Mouse (Mus musculus) limb, embryonic 10.5 days (tissue): ENCODE data around the gene Gm11555. TPM values are rescaled to one million over a fixed set of nuclear protein-coding genes. Genes with fewer than 3 reads are reported as not detected.
"Not testable (repeated sequence)": the region's sequence is repeated elsewhere in the genome, so short reads cannot be mapped to it uniquely, and the experiment has no call there.

ENCODE experiments used
- DNase-seq: peaks from one replicate; pipeline ENCODE4 v3.0.0-alpha.2; 2017; ENCODE audit warnings: low spot score
- H3K27ac ChIP-seq: fragments of 300-500 bp; sonication (generic); 2 replicates; pipeline ENCODE4 v1.5.1; 2016; ENCODE audit warnings: mild to moderate bottlenecking
- H3K27me3 ChIP-seq: fragments of 300-500 bp; sonication (generic); 2 replicates; pipeline ENCODE4 v1.6.1; 2016; ENCODE audit warnings: low read depth, mild to moderate bottlenecking; ENCODE audit not compliant: poor library complexity, severe bottlenecking
- H3K36me3 ChIP-seq: fragments of 300-500 bp; sonication (generic); 2 replicates; pipeline ENCODE4 v1.6.1; 2016; ENCODE audit warnings: mild to moderate bottlenecking, moderate library complexity
- H3K4me1 ChIP-seq: fragments of 300-500 bp; sonication (generic); 2 replicates; pipeline ENCODE4 v1.6.1; 2016
- H3K4me3 ChIP-seq: fragments of 300-500 bp; sonication (generic); 2 replicates; pipeline ENCODE4 v1.5.1; 2016; ENCODE audit warnings: mild to moderate bottlenecking, moderate library complexity
- H3K9me3 ChIP-seq: fragments of 300-500 bp; sonication (generic); replicated peaks from 2 replicates; pipeline ENCODE4 v1.6.1; 2016; ENCODE audit warnings: mild to moderate bottlenecking
- WGBS: fragments of 180-500 bp; shearing (Covaris S2); methylation state at CpG from one replicate; pipeline ENCODE4 v1.1.7; 2016; 5-methylcytosine and 5-hydroxymethylcytosine counted together
- polyA plus RNA-seq: library from polyadenylated mRNA; unstranded; fragments of >200 nt; fragmentation: Nextera tagmentation; extraction: Ambion mirVana; gene quantifications from 2 replicates; pipeline ENCODE4 v1.2.1, GENCODE M21; 2016

Gene Gm11555
- not detected in 2 replicates for polyA plus RNA-seq

- WGBS: 83% methylated on average over 2 of the region's 2 CpGs
- Histone ChIP-seq H3K4me1 (no peaks in the 10 kb centered on the region), H3K27me3 (no peaks in the 10 kb centered on the region), H3K36me3 (no peaks in the 10 kb centered on the region), H3K4me3 (no peak within 1 kb of the TSS), H3K9me3 (no peaks in the 10 kb centered on the region), H3K27ac (no peak within 1 kb of the TSS)
- DNase-seq: no peak
These were observed at the start of gene Gm11555 for GRCm38 (mm10) chr11:99650136-99650535. Gm11555 (minus strand) TSS chr11:99650236.

DNA sequence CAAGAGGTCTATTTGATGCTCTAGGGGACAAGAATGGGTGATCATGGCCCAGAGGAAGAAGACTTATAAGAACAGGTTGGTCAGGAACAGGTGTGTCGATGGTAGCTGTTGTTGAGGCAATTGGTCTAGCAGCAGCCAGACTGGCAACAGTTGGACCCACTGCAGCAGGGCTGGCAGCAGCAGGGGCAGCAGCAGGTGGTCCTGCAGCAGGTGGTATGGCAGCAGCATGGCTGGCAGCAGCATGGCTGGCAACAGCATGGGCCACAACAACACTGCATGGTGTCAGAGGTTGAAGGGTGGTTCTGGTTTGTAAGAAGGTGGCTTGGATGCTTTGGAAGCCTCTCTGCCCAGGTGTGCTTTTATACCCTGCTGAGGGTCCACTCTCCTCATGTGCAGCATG lies 40.4 kb upstream of the Gm11555 start, which contains the start of gene Gm14190:
TSS of gene Gm14190 (minus strand) at position 278 of the 400 bp plus-strand sequence.
- Histone ChIP-seq H3K27ac (no peak within 1 kb of the TSS), H3K4me1 (no peaks in the 10 kb centered on the region), H3K27me3 (no peaks in the 10 kb centered on the region), H3K9me3 (no peaks in the 10 kb centered on the region), H3K36me3 (no peaks in the 10 kb centered on the region), H3K4me3 (no peak within 1 kb of the TSS)
- 80% methylated on average over 1 of the region's 1 CpGs for WGBS
- DNase-seq: no peak

DNA sequence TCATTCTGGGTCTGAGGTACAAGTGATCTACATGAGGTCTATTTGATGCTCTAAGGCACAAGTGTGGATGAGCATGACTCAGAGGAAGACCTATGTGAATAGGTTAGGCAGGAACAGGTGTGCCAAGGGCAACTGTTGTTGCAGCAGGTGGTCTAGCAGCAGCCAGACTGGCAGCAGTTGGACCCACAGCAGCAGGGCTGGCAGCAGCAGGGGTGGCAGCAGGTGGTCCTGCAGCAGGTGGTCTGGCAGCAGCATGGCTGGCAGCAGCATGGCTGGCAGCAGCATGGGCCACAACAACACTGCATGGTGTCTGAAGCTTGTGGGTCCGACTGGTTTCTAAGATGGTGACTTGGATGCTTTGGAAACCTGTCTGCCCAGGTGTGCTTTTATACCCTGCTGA lies 35.2 kb upstream of the Gm11555 start:
- not testable (repeated sequence) for H3K4me1 ChIP-seq, H3K4me3 ChIP-seq, DNase-seq, H3K9me3 ChIP-seq, H3K36me3 ChIP-seq, H3K27ac ChIP-seq, H3K27me3 ChIP-seq
- WGBS: 69% methylated on average over 1 of the region's 1 CpGs

DNA sequence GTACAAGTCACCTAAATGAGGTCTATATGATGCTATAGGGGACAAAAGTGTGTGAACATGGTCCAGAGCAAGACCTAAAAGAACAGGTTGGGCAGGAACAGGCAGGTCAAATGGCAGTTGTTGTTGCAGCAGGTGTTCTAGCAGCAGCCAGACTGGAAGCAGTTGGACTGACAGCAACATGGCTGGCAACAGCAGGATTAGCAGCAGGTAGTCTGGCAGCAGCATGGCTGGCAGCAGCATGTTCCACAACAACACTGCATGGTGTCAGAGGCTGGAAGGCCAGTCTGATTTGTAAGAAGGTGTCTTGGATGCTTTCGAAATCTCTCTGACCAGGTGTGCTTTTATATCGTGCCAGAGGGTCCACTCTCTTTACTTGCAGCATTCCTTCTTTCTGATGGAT lies 33.4 kb upstream of the Gm11555 start:
- Histone ChIP-seq H3K36me3 (no peaks in the 10 kb centered on the region), H3K9me3 (no peaks in the 10 kb centered on the region), H3K4me3 (no peak overlapping the region), H3K4me1 (no peaks in the 10 kb centered on the region), H3K27me3 (no peaks in the 10 kb centered on the region), H3K27ac (no peak overlapping the region)
- DNase-seq: no peak
- WGBS: 88% methylated on average over 2 of the region's 2 CpGs

- Histone ChIP-seq H3K4me3 (no peak within 1 kb of the TSS), H3K27ac (no peak within 1 kb of the TSS), H3K27me3 (no peaks in the 10 kb centered on the region), H3K4me1 (no peaks in the 10 kb centered on the region), H3K9me3 (no peaks in the 10 kb centered on the region), H3K36me3 (no peaks in the 10 kb centered on the region)
- no peak for DNase-seq
These were observed 15.8 kb upstream of the Gm11555 start, which contains the start of gene Krtap4-6 for GRCm38 (mm10) chr11:99665860-99666259. Krtap4-6 (minus strand) TSS chr11:99665960.

GRCm38 (mm10) chr11:99662802-99663201 lies 12.8 kb upstream of the Gm11555 start:
- no peaks in the 10 kb centered on the region for H3K9me3 ChIP-seq
- H3K27ac ChIP-seq: no peak overlapping the region
- H3K4me3 ChIP-seq: no peak overlapping the region
- no peak for DNase-seq
- H3K27me3 ChIP-seq: no peaks in the 10 kb centered on the region
- H3K4me1 ChIP-seq: no peaks in the 10 kb centered on the region
- no peaks in the 10 kb centered on the region for H3K36me3 ChIP-seq
- 87% methylated on average over 10 of the region's 10 CpGs for WGBS

DNA sequence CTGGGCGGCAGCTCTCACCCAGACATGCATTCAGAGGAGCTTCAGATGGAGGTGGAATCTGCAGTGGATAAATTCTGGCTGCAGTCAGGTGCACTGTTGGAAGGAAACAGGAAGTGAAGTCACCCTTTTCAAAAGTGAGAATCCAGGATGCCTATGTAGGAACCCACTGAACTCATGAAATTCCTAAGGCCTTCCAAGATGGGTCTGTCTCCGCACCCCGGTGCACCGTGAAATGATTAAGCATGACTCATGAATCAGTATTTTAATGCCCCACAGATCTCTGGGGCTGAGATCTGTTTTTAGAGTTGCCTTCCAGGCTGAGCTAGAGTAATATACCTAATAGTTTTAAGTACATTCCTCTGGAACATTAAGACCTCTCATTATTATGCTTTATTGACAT lies 9.2 kb upstream of the Gm11555 start:
- Histone ChIP-seq H3K27ac (no peak overlapping the region), H3K36me3 (no peaks in the 10 kb centered on the region), H3K4me1 (no peaks in the 10 kb centered on the region), H3K9me3 (no peaks in the 10 kb centered on the region), H3K27me3 (no peaks in the 10 kb centered on the region), H3K4me3 (no peak overlapping the region)
- 91% methylated on average over 4 of the region's 4 CpGs for whole genome bisulfite sequencing
- no peak for DNase-seq

DNA sequence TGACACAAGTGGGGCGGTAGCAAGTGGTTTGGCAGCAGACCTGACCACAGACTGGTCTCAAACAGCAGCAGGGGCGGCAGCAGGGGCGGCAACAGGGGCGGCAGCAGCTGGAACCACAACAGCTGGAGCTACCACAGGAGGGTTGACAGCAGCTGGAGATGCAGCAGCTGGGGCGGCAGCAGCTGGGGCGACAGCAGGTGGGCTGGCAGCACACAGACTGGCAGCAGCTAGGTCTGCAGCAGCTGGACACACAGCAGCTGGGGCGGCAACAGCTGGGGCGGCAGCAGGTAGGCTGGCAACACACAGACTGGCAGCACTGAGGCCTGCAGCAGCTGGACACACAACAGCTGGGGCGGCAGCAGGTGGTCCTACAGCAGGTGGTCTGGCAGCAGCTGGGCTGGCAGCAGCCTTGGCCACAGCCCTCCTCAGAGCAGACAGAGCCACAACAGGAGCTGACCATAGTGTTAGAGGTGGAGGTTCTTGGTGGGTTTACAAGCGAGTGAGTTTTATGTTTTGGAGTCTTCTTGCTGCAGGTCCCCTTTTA lies 8.5 kb upstream of the Gm11555 start, which contains the start of gene Gm11563:
TSS of gene Gm11563 (minus strand) at position 494 of the 544 bp plus-strand sequence.
- not testable (repeated sequence) for H3K36me3 ChIP-seq, H3K27me3 ChIP-seq, H3K4me3 ChIP-seq, H3K27ac ChIP-seq, H3K4me1 ChIP-seq, DNase-seq, H3K9me3 ChIP-seq
- 62% methylated on average over 10 of the region's 10 CpGs for WGBS

DNA sequence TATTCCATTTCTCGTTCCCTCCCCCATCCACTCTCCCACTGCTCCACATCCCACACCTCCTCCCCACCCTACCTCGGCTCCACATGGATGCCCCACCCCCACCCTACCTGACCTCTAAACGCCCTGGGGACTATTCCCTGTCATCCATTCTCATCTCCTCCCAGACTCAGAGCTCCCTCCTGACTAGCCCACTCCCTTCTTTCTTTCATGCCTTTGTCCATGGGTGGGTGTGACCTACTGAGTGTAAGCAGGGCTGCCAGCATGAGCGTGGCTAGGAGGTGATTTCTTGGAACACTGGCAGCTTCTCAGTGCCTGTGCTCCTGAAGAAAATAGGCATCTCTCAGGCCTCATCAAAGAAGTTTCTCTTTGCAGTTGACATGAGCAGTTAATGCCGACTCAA lies 7.0 kb upstream of the Gm11555 start:
- Histone ChIP-seq H3K27me3 (no peaks in the 10 kb centered on the region), H3K4me1 (no peaks in the 10 kb centered on the region), H3K9me3 (no peaks in the 10 kb centered on the region), H3K27ac (no peak overlapping the region), H3K36me3 (no peaks in the 10 kb centered on the region), H3K4me3 (no peak overlapping the region)
- no peak for DNase-seq
- WGBS: 54% methylated on average over 5 of the region's 5 CpGs

- H3K27me3 ChIP-seq: no peaks in the 10 kb centered on the region
- no peaks in the 10 kb centered on the region for H3K9me3 ChIP-seq
- H3K36me3 ChIP-seq: no peaks in the 10 kb centered on the region
- no peak overlapping the region for H3K27ac ChIP-seq
- H3K4me3 ChIP-seq: no peak overlapping the region
- no peaks in the 10 kb centered on the region for H3K4me1 ChIP-seq
- DNase-seq: no peak
- 89% methylated on average over 15 of the region's 15 CpGs for WGBS
These were observed 3.6 kb downstream of the Gm11555 start for GRCm38 (mm10) chr11:99646444-99646843.

- 75% methylated on average over 3 of the region's 3 CpGs for WGBS
- DNase-seq: no peak
- H3K4me1 ChIP-seq: peaks cover 4% of the 10 kb centered on the region; the same call in 1 of the 2 replicates
- no peak overlapping the region for H3K27ac ChIP-seq
- H3K27me3 ChIP-seq: no peaks in the 10 kb centered on the region
- no peaks in the 10 kb centered on the region for H3K9me3 ChIP-seq
- no peaks in the 10 kb centered on the region for H3K36me3 ChIP-seq
- H3K4me3 ChIP-seq: no peak overlapping the region
These were observed 5.7 kb downstream of the Gm11555 start for GRCm38 (mm10) chr11:99644351-99644750.

DNA sequence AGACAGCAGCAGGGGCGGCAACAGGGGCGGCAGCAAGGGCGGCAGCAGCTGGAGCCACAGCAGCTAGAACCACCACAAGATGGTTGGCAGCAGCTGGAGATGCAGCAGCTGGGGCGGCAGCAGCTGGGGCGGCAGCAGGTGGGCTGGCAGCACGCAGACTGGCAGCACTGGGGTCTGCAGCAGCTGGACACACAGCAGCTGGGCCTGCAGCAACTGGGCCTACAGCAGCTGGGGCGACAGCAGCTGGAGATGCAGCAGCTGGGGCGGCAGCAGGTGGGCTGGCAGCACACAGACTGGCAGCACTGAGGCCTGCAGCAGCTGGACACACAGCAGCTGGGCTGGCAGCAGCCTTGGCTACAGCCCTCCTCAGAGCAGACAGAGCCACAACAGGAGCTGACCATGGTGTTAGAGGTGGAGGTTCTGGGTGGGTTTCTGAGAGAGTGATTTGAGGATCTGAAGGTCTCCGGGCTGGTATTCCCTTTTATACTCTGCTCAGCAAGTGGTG lies 6.3 kb downstream of the Gm11555 start, which contains the start of gene Krtap4-7:
TSS of gene Krtap4-7 (minus strand) at position 455 of the 505 bp plus-strand sequence.
- not testable (repeated sequence) for H3K27me3 ChIP-seq, DNase-seq, H3K4me1 ChIP-seq, H3K27ac ChIP-seq, H3K36me3 ChIP-seq, H3K4me3 ChIP-seq, H3K9me3 ChIP-seq
- WGBS: 79% methylated on average over 9 of the region's 9 CpGs

GRCm38 (mm10) chr11:99640926-99641325 lies 9.1 kb downstream of the Gm11555 start:
- H3K36me3 ChIP-seq: no peaks in the 10 kb centered on the region
- peaks cover 4% of the 10 kb centered on the region; the same call in 1 of the 2 replicates for H3K4me1 ChIP-seq
- no peaks in the 10 kb centered on the region for H3K27me3 ChIP-seq
- 50% methylated on average over 1 of the region's 1 CpGs for WGBS
- H3K27ac ChIP-seq: no peak overlapping the region
- H3K4me3 ChIP-seq: no peak overlapping the region
- no peaks in the 10 kb centered on the region for H3K9me3 ChIP-seq
- DNase-seq: no peak

- no peaks in the 10 kb centered on the region for H3K27me3 ChIP-seq
- H3K4me3 ChIP-seq: no peak overlapping the region
- peaks cover 6% of the 10 kb centered on the region for H3K4me1 ChIP-seq
- 81% methylated on average over 1 of the region's 1 CpGs for WGBS
- no peak overlapping the region for H3K27ac ChIP-seq
- H3K9me3 ChIP-seq: no peaks in the 10 kb centered on the region
- DNase-seq: no peak
- no peaks in the 10 kb centered on the region for H3K36me3 ChIP-seq
These were observed 12.9 kb downstream of the Gm11555 start for GRCm38 (mm10) chr11:99637086-99637485.
